27 mouse cellular contexts compared by ENCODE assay signal in the genomic region with DNA sequence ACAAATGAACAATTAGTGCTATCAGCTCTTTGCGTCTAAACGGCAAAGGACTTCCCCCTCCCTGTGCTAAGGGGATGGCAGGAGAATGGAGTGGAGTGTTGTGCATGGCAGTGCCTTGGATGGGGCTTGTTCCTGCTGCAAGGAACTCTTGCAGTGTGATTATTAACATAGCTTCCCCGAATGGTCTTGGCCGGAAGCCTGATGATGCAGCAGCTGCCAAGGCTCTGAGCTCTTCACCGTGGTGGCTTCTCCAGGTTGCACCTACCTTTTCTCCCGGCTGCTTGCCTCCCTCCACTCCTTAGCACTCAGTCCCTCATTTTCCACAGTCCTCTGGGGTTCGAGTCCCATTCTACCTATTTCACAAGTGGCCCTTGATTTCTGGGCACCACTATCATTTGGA.
DNase-seq lines count a peak whose midpoint lies in the region; ATAC-seq lines count a peak whose summit lies in the region.
"Had no signal": no experiment of that assay in that cellular context is flagged by ENCODE, and none has a peak within 500 bp of the region (broad histone marks: within the 10 kb centered on the region; RNA-seq: fewer than 3 reads in every experiment).

No protein-coding gene starts in this region.

- no peak for ATAC-seq in cerebellum, adult (ENCODE audit: insufficient number of reproducible peaks, low FRiP score, low TSS enrichment)
- ATAC-seq in kidney, embryonic 15.5 days (replicated peaks; ENCODE audit: low FRiP score), result no peak
- ATAC-seq in forebrain, embryonic 12.5 days (ENCODE audit: low FRiP score), result no peak
- ATAC-seq: CD4-positive, CD25-positive, alpha-beta regulatory T cell, adult 4 months; forebrain, embryonic 14.5 days; hindbrain, postnatal 0 days; intestine, embryonic 15.5 days; midbrain, embryonic 15.5 days had no signal

- no peaks in the 10 kb centered on the region for H3K9me3 ChIP-seq in kidney, embryonic 15.5 days (replicated peaks)
- H3K9me3 ChIP-seq in forebrain, embryonic 12.5 days, result no peaks in the 10 kb centered on the region
- H3K9me3 ChIP-seq: heart, embryonic 10.5 days; heart, embryonic 15.5 days; hindbrain, embryonic 12.5 days; intestine, embryonic 15.5 days; limb, embryonic 12.5 days; liver, embryonic 15.5 days; midbrain, embryonic 10.5 days; midbrain, embryonic 15.5 days; neural tube, embryonic 15.5 days; stomach, embryonic 15.5 days had no signal

- H3K27me3 ChIP-seq in kidney, embryonic 15.5 days, result peaks cover 39% of the 10 kb centered on the region
- H3K27me3 ChIP-seq in forebrain, embryonic 12.5 days, result peaks cover 41% of the 10 kb centered on the region

- H3K4me1 ChIP-seq in kidney, embryonic 15.5 days, result 0 out of 2 replicates have a peak, but pooled peaks cover 4% of the 10 kb centered on the region
- H3K4me1 ChIP-seq in forebrain, embryonic 12.5 days, result peaks cover 29% of the 10 kb centered on the region
- H3K4me1 ChIP-seq: limb, embryonic 12.5 days; liver, embryonic 15.5 days; stomach, embryonic 15.5 days had no signal

- 84% methylated on average over 7 of the region's 7 CpGs for WGBS in kidney, embryonic 15.5 days
- 86% methylated on average over 7 of the region's 7 CpGs for WGBS in forebrain, embryonic 12.5 days

- no peaks in the 10 kb centered on the region for H3K36me3 ChIP-seq in kidney, embryonic 15.5 days
- H3K36me3 ChIP-seq in forebrain, embryonic 12.5 days (replicated peaks), result no peaks in the 10 kb centered on the region
- H3K36me3 ChIP-seq: heart, embryonic 10.5 days; heart, embryonic 15.5 days; hindbrain, embryonic 12.5 days; intestine, embryonic 15.5 days; limb, embryonic 12.5 days; liver, embryonic 15.5 days; midbrain, embryonic 10.5 days; midbrain, embryonic 15.5 days; neural tube, embryonic 15.5 days; stomach, embryonic 15.5 days had no signal

- no peak overlapping the region for H3K9ac ChIP-seq in kidney, embryonic 15.5 days
- H3K9ac ChIP-seq in forebrain, embryonic 12.5 days, result no peak overlapping the region
- H3K9ac ChIP-seq: heart, embryonic 15.5 days; hindbrain, embryonic 12.5 days; intestine, embryonic 15.5 days; limb, embryonic 12.5 days; liver, embryonic 15.5 days; lung, embryonic 14.5 days; midbrain, embryonic 15.5 days; neural tube, embryonic 15.5 days; stomach, embryonic 15.5 days had no signal

- H3K4me2 ChIP-seq in kidney, embryonic 15.5 days, result no peak overlapping the region
- H3K4me2 ChIP-seq in forebrain, embryonic 12.5 days, result no peak overlapping the region
- H3K4me2 ChIP-seq: heart, embryonic 15.5 days; hindbrain, embryonic 12.5 days; intestine, embryonic 15.5 days; limb, embryonic 12.5 days; liver, embryonic 15.5 days; lung, embryonic 14.5 days; midbrain, embryonic 15.5 days; neural tube, embryonic 15.5 days; stomach, embryonic 15.5 days had no signal

- H3K4me3 ChIP-seq in kidney, embryonic 15.5 days (replicated peaks), result no peak overlapping the region
- no peak overlapping the region for H3K4me3 ChIP-seq in forebrain, embryonic 12.5 days (replicated peaks)
- H3K4me3 ChIP-seq: heart, embryonic 10.5 days; heart, embryonic 15.5 days; hindbrain, embryonic 12.5 days; intestine, embryonic 15.5 days; limb, embryonic 12.5 days; liver, embryonic 15.5 days; midbrain, embryonic 10.5 days; midbrain, embryonic 15.5 days; neural tube, embryonic 15.5 days; stomach, embryonic 15.5 days had no signal

- DNase-seq in cerebellum, adult 9-10 months, result peak; percentile 16
- DNase-seq in kidney, adult 9 months, result peak; percentile 50
- DNase-seq in cerebellum, postnatal 36 days, result peak; percentile 24 to 40
- no peak for DNase-seq in MN1 (ENCODE audit: low spot score)
- DNase-seq: adrenal gland, postnatal 25 days; gastrocnemius, postnatal 14 days; heart, adult 11 months; lung, embryonic 14.5 days; retina, postnatal 1 day; right cerebral cortex, postnatal 14 days; thymus, postnatal 14 days had no signal

- H3K27ac ChIP-seq in kidney, embryonic 15.5 days, result no peak overlapping the region
- no peak overlapping the region for H3K27ac ChIP-seq in forebrain, embryonic 12.5 days
- H3K27ac ChIP-seq: heart, embryonic 10.5 days; heart, embryonic 15.5 days; hindbrain, embryonic 12.5 days; hindbrain, postnatal 0 days; intestine, embryonic 15.5 days; limb, embryonic 12.5 days; liver, embryonic 15.5 days; midbrain, embryonic 10.5 days; midbrain, embryonic 15.5 days; neural tube, embryonic 15.5 days; stomach, embryonic 15.5 days had no signal
